Comparison of ENCODE assay signal across 9 mouse cellular contexts in genomic region chr4:45308046-45308445, GRCm38 (mm10). TPM values are rescaled to one million over a fixed set of nuclear protein-coding genes. Genes with fewer than 3 reads are reported as not detected.
DNase-seq lines count a peak whose midpoint lies in the region; ATAC-seq lines count a peak whose summit lies in the region.
"Had no signal": no experiment of that assay in that cellular context is flagged by ENCODE, and none has a peak within 500 bp of the region (broad histone marks: within the 10 kb centered on the region; RNA-seq: fewer than 3 reads in every experiment).

No protein-coding gene starts in this region.

- peak; percentile 49 for DNase-seq in hindbrain, embryonic 11.5 days (ENCODE audit: low spot score)
- peak; percentile 45 for DNase-seq in 3T3-L1 (ENCODE audit: low read depth, low spot score)
- DNase-seq in Muller cell, postnatal 12 days (ENCODE audit: inconsistent ontology term): peak; percentile 5
- peak; percentile 43 to 52 for DNase-seq in kidney, postnatal 4 days
- DNase-seq in thymus, postnatal 0 days (ENCODE audit: low spot score): no peak
- no peak for DNase-seq in heart, postnatal 36 days
- DNase-seq in yolk sac, embryonic 10.5 days (ENCODE audit: low spot score): no peak

- peaks cover 10% of the 10 kb centered on the region; the same call in 1 of the 2 replicates for H3K36me3 ChIP-seq in hindbrain, embryonic 11.5 days (ENCODE audit: control insufficient read depth, insufficient read depth, low read length)
- H3K36me3 ChIP-seq in hindbrain, embryonic 12.5 days: peaks cover 60% of the 10 kb centered on the region

- WGBS in hindbrain, embryonic 11.5 days: 42% methylated on average over 11 of the region's 11 CpGs
- 31% methylated on average over 11 of the region's 11 CpGs for WGBS in hindbrain, embryonic 12.5 days

- H3K4me3 ChIP-seq in hindbrain, embryonic 11.5 days (ENCODE audit: low read depth, low read length): no peak overlapping the region
- no peak overlapping the region for H3K4me3 ChIP-seq in hindbrain, embryonic 12.5 days

- H3K9ac ChIP-seq in hindbrain, embryonic 11.5 days (ENCODE audit: low read depth, low read length): no peak overlapping the region
- H3K9ac ChIP-seq in hindbrain, embryonic 12.5 days: no peak overlapping the region

- no peaks in the 10 kb centered on the region for H3K9me3 ChIP-seq in hindbrain, embryonic 11.5 days (ENCODE audit: control insufficient read depth, low read length)
- H3K9me3 ChIP-seq in hindbrain, embryonic 12.5 days (replicated peaks): no peaks in the 10 kb centered on the region

- intact Hi-C loops in heart, postnatal 36 days (cut with DNase I): no loop called here

- no peak overlapping the region for H3K27ac ChIP-seq in hindbrain, embryonic 11.5 days (ENCODE audit: low read depth, low read length)
- H3K27ac ChIP-seq in hindbrain, embryonic 12.5 days: no peak overlapping the region
- H3K27ac ChIP-seq: macrophage had no signal

- H3K27me3 ChIP-seq in hindbrain, embryonic 11.5 days (ENCODE audit: control insufficient read depth, insufficient read depth, low read length): no peaks in the 10 kb centered on the region
- H3K27me3 ChIP-seq in hindbrain, embryonic 12.5 days: no peaks in the 10 kb centered on the region

- ATAC-seq in hindbrain, embryonic 11.5 days (ENCODE audit: low FRiP score): no peak
- no peak for ATAC-seq in hindbrain, embryonic 12.5 days (ENCODE audit: low FRiP score)

- no peaks in the 10 kb centered on the region for H3K4me1 ChIP-seq in hindbrain, embryonic 11.5 days (replicated peaks; ENCODE audit: control insufficient read depth, insufficient read depth, low read length)
- H3K4me1 ChIP-seq in hindbrain, embryonic 12.5 days: no peaks in the 10 kb centered on the region

- H3K4me2 ChIP-seq in hindbrain, embryonic 11.5 days (replicated peaks; ENCODE audit: low read depth, low read length): no peak overlapping the region
- no peak overlapping the region for H3K4me2 ChIP-seq in hindbrain, embryonic 12.5 days (replicated peaks)

RNA-seq across cellular contexts. Expression of gene Trmt10b, which starts 11.1 kb away (rescaled TPM):
- polyA plus RNA-seq in hindbrain, embryonic 11.5 days (2014; fragmentation: Nextera tagmentation; extraction: Ambion mirVana): 20.9 and 24.5 TPM in 2 replicates
- polyA plus RNA-seq in hindbrain, embryonic 12.5 days (2016; fragmentation: Nextera tagmentation; extraction: Ambion mirVana): 16.8 and 18.5 TPM in 2 replicates
- 18.2 and 18.3 TPM in 2 replicates for polyA plus RNA-seq in thymus, postnatal 0 days (2015; fragmentation: Nextera tagmentation; extraction: Ambion mirVana)
- total RNA-seq in heart, postnatal 36 days (2021): 1 to 10 TPM; 5.1 to 5.2 TPM

RNA-seq across cellular contexts. Expression of gene Dcaf10, which starts 33.9 kb away (rescaled TPM):
- polyA plus RNA-seq in hindbrain, embryonic 11.5 days (2014; fragmentation: Nextera tagmentation; extraction: Ambion mirVana): 12.4 and 12.6 TPM in 2 replicates
- 16.7 and 18.8 TPM in 2 replicates for polyA plus RNA-seq in hindbrain, embryonic 12.5 days (2016; fragmentation: Nextera tagmentation; extraction: Ambion mirVana)
- polyA plus RNA-seq in thymus, postnatal 0 days (2015; fragmentation: Nextera tagmentation; extraction: Ambion mirVana): 8.9 and 9.8 TPM in 2 replicates
- total RNA-seq in heart, postnatal 36 days (2021): 10 to 100 TPM; 13.8 to 14.9 TPM

RNA-seq across cellular contexts. Expression of gene Exosc3, which starts 34.5 kb away (rescaled TPM):
- 87.3 and 92.4 TPM in 2 replicates for polyA plus RNA-seq in hindbrain, embryonic 11.5 days (2014; fragmentation: Nextera tagmentation; extraction: Ambion mirVana)
- 64.4 and 67.8 TPM in 2 replicates for polyA plus RNA-seq in hindbrain, embryonic 12.5 days (2016; fragmentation: Nextera tagmentation; extraction: Ambion mirVana)
- 165 and 168 TPM in 2 replicates for polyA plus RNA-seq in thymus, postnatal 0 days (2015; fragmentation: Nextera tagmentation; extraction: Ambion mirVana)
- total RNA-seq in heart, postnatal 36 days (2021): 10 to 100 TPM; 12.4 to 14.8 TPM

Comparison
In these comparisons a context has a peak if more than half of its experiments do, and no peak if none do; other contexts are left out.
1. DNase-seq: peak in hindbrain, embryonic 11.5 days (single experiment), 3T3-L1 (single experiment), Muller cell, postnatal 12 days (single experiment) and kidney, postnatal 4 days (2 of 2); none in thymus, postnatal 0 days (single experiment), heart, postnatal 36 days (0 of 2) and yolk sac, embryonic 10.5 days (single experiment).